Mouse (Mus musculus) frontal cortex, postnatal 25 days (tissue): ENCODE results near the gene Kctd7.
A peak's percentile ranks its signal among the peaks of the same experiment; 100 is the strongest.

Source experiments
- DNase-seq, 2 experiments: peaks; one replicate each; pipeline ENCODE4 v3.0.0; 2022; ENCODE audit warnings: low spot score in 2 of 2

Kctd7 gene

GRCm38 (mm10) chr5:130143101-130143500 is 1.6 kb upstream of the Kctd7 start:
- DNase-seq: no peak

- DNase-seq: peak in 1 of 2 experiments; percentile 59
Measured at GRCm38 (mm10) chr5:130143977-130144333, 706 bp upstream of the Kctd7 start.

- DNase-seq: peak in 1 of 2 experiments; percentile 18
Measured at GRCm38 (mm10) chr5:130145961-130146360, 1.3 kb downstream of the Kctd7 start.

GRCm38 (mm10) chr5:130149726-130150310 is 5.2 kb downstream of the Kctd7 start:
- DNase-seq: no peak

GRCm38 (mm10) chr5:130154286-130154685 is 9.6 kb downstream of the Kctd7 start:
- DNase-seq: no peak

GRCm38 (mm10) chr5:130158545-130158944 is 13.9 kb downstream of the Kctd7 start:
- DNase-seq: no peak

GRCm38 (mm10) chr5:130159761-130160201 is 15.1 kb downstream of the Kctd7 start:
- DNase-seq: no peak

GRCm38 (mm10) chr5:130163670-130164069 is 19.0 kb downstream of the Kctd7 start:
- DNase-seq: peak; percentile 62 to 71

- no peak for DNase-seq
Measured at GRCm38 (mm10) chr5:130165213-130165612, 20.6 kb downstream of the Kctd7 start.

GRCm38 (mm10) chr5:130169109-130169508 is 24.4 kb downstream of the Kctd7 start:
- DNase-seq: no peak

GRCm38 (mm10) chr5:130170666-130171422 is 26.2 kb downstream of the Kctd7 start:
- DNase-seq: no peak

GRCm38 (mm10) chr5:130171423-130171954 is 26.8 kb downstream of the Kctd7 start, which contains the start of gene Rabgef1:
Gene Rabgef1, plus strand, starts transcription at chr5:130171798.
- DNase-seq: peak; percentile 72 to 85

GRCm38 (mm10) chr5:130171956-130172601 is 27.4 kb downstream of the Kctd7 start:
- peak in 1 of 2 experiments; percentile 20 for DNase-seq

- DNase-seq: no peak
Measured at GRCm38 (mm10) chr5:130173012-130173411, 28.4 kb downstream of the Kctd7 start.

- no peak for DNase-seq
Measured at GRCm38 (mm10) chr5:130177871-130178270, 33.2 kb downstream of the Kctd7 start.

GRCm38 (mm10) chr5:130180362-130180761 is 35.7 kb downstream of the Kctd7 start:
- no peak for DNase-seq

- DNase-seq: no peak
Measured at GRCm38 (mm10) chr5:130181740-130182540, 37.3 kb downstream of the Kctd7 start.

GRCm38 (mm10) chr5:130182541-130182821 is 37.8 kb downstream of the Kctd7 start:
- DNase-seq: no peak

- DNase-seq: no peak
Measured at GRCm38 (mm10) chr5:130184193-130184856, 39.7 kb downstream of the Kctd7 start.

GRCm38 (mm10) chr5:130185312-130185711 is 40.7 kb downstream of the Kctd7 start:
- DNase-seq: no peak

- DNase-seq: no peak
Measured at GRCm38 (mm10) chr5:130187383-130187782, 42.7 kb downstream of the Kctd7 start.
